Mouse (Mus musculus): Measurements from ENCODE around the gene Ybx1. TPM values are rescaled to one million over a fixed set of nuclear protein-coding genes. Genes with fewer than 3 reads are reported as not detected.
"Not testable (repeated sequence)": the region's sequence is repeated elsewhere in the genome, so short reads cannot be mapped to it uniquely, and the experiment has no call there.

Gene Ybx1
- polyA plus RNA-seq, 1 experiment = 182 TPM

GRCm38 (mm10) chr4:119291921-119292320 lies 2.5 kb downstream of the Ybx1 start:
- Histone ChIP-seq H3K4me1 (ENCODE audit: control insufficient read depth, insufficient read depth, low read length) (no peaks in the 10 kb centered on the region), H3K4me3 (replicated peaks; ENCODE audit: insufficient read depth, low read depth, low read length) (no peak overlapping the region), H3K27ac (ENCODE audit: insufficient read depth, low read length) (no peak overlapping the region), H3K27me3 (ENCODE audit: control insufficient read depth, insufficient read depth, low read length) (no peaks in the 10 kb centered on the region)
- WGBS = 82% methylated on average over 1 of the region's 1 CpGs
- TF ChIP-seq POLR2A (IDR thresholded peaks at IDR 0.05; ENCODE audit: borderline replicate concordance, insufficient read depth, low read length) (no peak), CTCF (IDR thresholded peaks at IDR 0.05; ENCODE audit: borderline replicate concordance, insufficient read depth, low read depth, low read length) (no peak)
- DNase-seq = no peak

- H3K27ac ChIP-seq (ENCODE audit: insufficient read depth, low read length) = no peak overlapping the region
- TF ChIP-seq POLR2A (IDR thresholded peaks at IDR 0.05; ENCODE audit: borderline replicate concordance, insufficient read depth, low read length) = no peak
- TF ChIP-seq CTCF (IDR thresholded peaks at IDR 0.05; ENCODE audit: borderline replicate concordance, insufficient read depth, low read depth, low read length) = no peak
- no peaks in the 10 kb centered on the region for H3K27me3 ChIP-seq (ENCODE audit: control insufficient read depth, insufficient read depth, low read length)
- DNase-seq = no peak
- 73% methylated on average over 2 of the region's 2 CpGs for whole genome bisulfite sequencing
- no peaks in the 10 kb centered on the region for H3K4me1 ChIP-seq (ENCODE audit: control insufficient read depth, insufficient read depth, low read length)
- no peak overlapping the region for H3K4me3 ChIP-seq (replicated peaks; ENCODE audit: insufficient read depth, low read depth, low read length)
Measured at GRCm38 (mm10) chr4:119285336-119285735, 9.1 kb downstream of the Ybx1 start.

- Histone ChIP-seq H3K27me3 (ENCODE audit: control insufficient read depth, insufficient read depth, low read length) (no peaks in the 10 kb centered on the region), H3K27ac (ENCODE audit: insufficient read depth, low read length) (no peak overlapping the region), H3K4me1 (ENCODE audit: control insufficient read depth, insufficient read depth, low read length) (no peaks in the 10 kb centered on the region), H3K4me3 (replicated peaks; ENCODE audit: insufficient read depth, low read depth, low read length) (no peak overlapping the region)
- WGBS = 90% methylated on average over 1 of the region's 1 CpGs
- TF ChIP-seq CTCF (IDR thresholded peaks at IDR 0.05; ENCODE audit: borderline replicate concordance, insufficient read depth, low read depth, low read length) = no peak
- TF ChIP-seq POLR2A (IDR thresholded peaks at IDR 0.05; ENCODE audit: borderline replicate concordance, insufficient read depth, low read length) = no peak
- DNase-seq = no peak
Measured at GRCm38 (mm10) chr4:119284861-119285260, 9.5 kb downstream of the Ybx1 start.

- H3K4me3 ChIP-seq (replicated peaks; ENCODE audit: insufficient read depth, low read depth, low read length) = not testable (repeated sequence)
- 85% methylated on average over 15 of the region's 15 CpGs for WGBS
Measured at GRCm38 (mm10) chr4:119278784-119279183, 15.6 kb downstream of the Ybx1 start.

GRCm38 (mm10) chr4:119275726-119276125 lies 18.7 kb downstream of the Ybx1 start:
- Histone ChIP-seq H3K27ac (ENCODE audit: insufficient read depth, low read length) (peak overlapping the region; percentile 47; the same call in 1 of the 2 replicates), H3K4me3 (replicated peaks; ENCODE audit: insufficient read depth, low read depth, low read length) (no peak overlapping the region), H3K4me1 (ENCODE audit: control insufficient read depth, insufficient read depth, low read length) (no peaks in the 10 kb centered on the region), H3K27me3 (ENCODE audit: control insufficient read depth, insufficient read depth, low read length) (no peaks in the 10 kb centered on the region)
- WGBS = 64% methylated on average over 2 of the region's 2 CpGs
- DNase-seq = no peak
- TF ChIP-seq POLR2A (IDR thresholded peaks at IDR 0.05; ENCODE audit: borderline replicate concordance, insufficient read depth, low read length) = no peak
- no peak for TF ChIP-seq CTCF (IDR thresholded peaks at IDR 0.05; ENCODE audit: borderline replicate concordance, insufficient read depth, low read depth, low read length)

More at GRCm38 (mm10) chr4:119278784-119279183, 15.6 kb downstream of the Ybx1 start:
- DNase-seq; H3K27me3 ChIP-seq (ENCODE audit: control insufficient read depth, insufficient read depth, low read length); H3K27ac ChIP-seq (ENCODE audit: insufficient read depth, low read length); H3K4me1 ChIP-seq (ENCODE audit: control insufficient read depth, insufficient read depth, low read length): not testable (repeated sequence)

GRCm38 (mm10) chr4:119275226-119275625 lies 19.2 kb downstream of the Ybx1 start:
- Histone ChIP-seq H3K27me3 (ENCODE audit: control insufficient read depth, insufficient read depth, low read length) (no peaks in the 10 kb centered on the region), H3K27ac (ENCODE audit: insufficient read depth, low read length) (peak overlapping the region; percentile 47; the same call in 1 of the 2 replicates), H3K4me1 (ENCODE audit: control insufficient read depth, insufficient read depth, low read length) (no peaks in the 10 kb centered on the region), H3K4me3 (replicated peaks; ENCODE audit: insufficient read depth, low read depth, low read length) (no peak overlapping the region)
- TF ChIP-seq CTCF (IDR thresholded peaks at IDR 0.05; ENCODE audit: borderline replicate concordance, insufficient read depth, low read depth, low read length) (no peak), POLR2A (IDR thresholded peaks at IDR 0.05; ENCODE audit: borderline replicate concordance, insufficient read depth, low read length) (no peak)
- WGBS = 76% methylated on average over 2 of the region's 2 CpGs
- no peak for DNase-seq

- H3K4me3 ChIP-seq (replicated peaks; ENCODE audit: insufficient read depth, low read depth, low read length) = no peak overlapping the region
- H3K27ac ChIP-seq (ENCODE audit: insufficient read depth, low read length) = no peak overlapping the region
- no peak for TF ChIP-seq CTCF (IDR thresholded peaks at IDR 0.05; ENCODE audit: borderline replicate concordance, insufficient read depth, low read depth, low read length)
- no peak for TF ChIP-seq POLR2A (IDR thresholded peaks at IDR 0.05; ENCODE audit: borderline replicate concordance, insufficient read depth, low read length)
- WGBS = 88% methylated on average over 1 of the region's 1 CpGs
- H3K4me1 ChIP-seq (ENCODE audit: control insufficient read depth, insufficient read depth, low read length) = no peaks in the 10 kb centered on the region
- H3K27me3 ChIP-seq (ENCODE audit: control insufficient read depth, insufficient read depth, low read length) = no peaks in the 10 kb centered on the region
- no peak for DNase-seq
Measured at GRCm38 (mm10) chr4:119274627-119275026, 19.8 kb downstream of the Ybx1 start.

GRCm38 (mm10) chr4:119266606-119267005 lies 27.8 kb downstream of the Ybx1 start:
- Histone ChIP-seq H3K4me1 (ENCODE audit: control insufficient read depth, insufficient read depth, low read length) (no peaks in the 10 kb centered on the region), H3K27ac (ENCODE audit: insufficient read depth, low read length) (no peak overlapping the region), H3K27me3 (ENCODE audit: control insufficient read depth, insufficient read depth, low read length) (no peaks in the 10 kb centered on the region), H3K4me3 (replicated peaks; ENCODE audit: insufficient read depth, low read depth, low read length) (no peak overlapping the region)
- DNase-seq = no peak
- TF ChIP-seq POLR2A (IDR thresholded peaks at IDR 0.05; ENCODE audit: borderline replicate concordance, insufficient read depth, low read length) (no peak), CTCF (IDR thresholded peaks at IDR 0.05; ENCODE audit: borderline replicate concordance, insufficient read depth, low read depth, low read length) (no peak)
- WGBS = 74% methylated on average over 13 of the region's 13 CpGs

Data from cerebellum, adult 2 months (tissue).